Mouse (Mus musculus) right cerebral cortex, postnatal 14 days (tissue): ENCODE data around the gene Trim60.

Source experiments
- DNase-seq: peaks from one replicate; pipeline ENCODE4 v3.0.0; 2022

The Trim60 gene

GRCm38 (mm10) chr8:64983150-64983897 is 35.1 kb downstream of the Trim60 start:
- DNase-seq: no peak

GRCm38 (mm10) chr8:64962836-64963235 is 55.5 kb downstream of the Trim60 start:
- no peak for DNase-seq

GRCm38 (mm10) chr8:64959025-64959424 is 59.4 kb downstream of the Trim60 start:
- no peak for DNase-seq

- DNase-seq: no peak
Observed at GRCm38 (mm10) chr8:64952101-64952500, 66.3 kb downstream of the Trim60 start.
